Mouse (Mus musculus) ES-Bruce4 (cell line): ENCODE results near the gene Hhipl1. TPM values are rescaled to one million over a fixed set of nuclear protein-coding genes. Genes with fewer than 3 reads are reported as not detected.

Experiments
- H3K27ac ChIP-seq: 2 replicates; pipeline ENCODE4 v1.5.1; 2012; ENCODE audit warnings: low read length, inconsistent platforms; ENCODE audit not compliant: insufficient read depth
- H3K27me3 ChIP-seq: 2 replicates; pipeline ENCODE4 v1.6.1; 2012; ENCODE audit warnings: mild to moderate bottlenecking, low read length, inconsistent platforms; ENCODE audit not compliant: control insufficient read depth, poor library complexity, insufficient read depth, severe bottlenecking
- H3K36me3 ChIP-seq: 2 replicates; pipeline ENCODE4 v1.6.1; 2012; ENCODE audit warnings: inconsistent platforms, mild to moderate bottlenecking, low read length, moderate library complexity; ENCODE audit not compliant: control insufficient read depth, poor library complexity, insufficient read depth, severe bottlenecking
- H3K4me1 ChIP-seq: one replicate; pipeline ENCODE4 v1.8.1; 2011; ENCODE audit warnings: low read length; ENCODE audit not compliant: control insufficient read depth, insufficient read depth
- H3K4me3 ChIP-seq: 2 replicates; pipeline ENCODE4 v1.5.1; 2011; ENCODE audit warnings: low read depth, mild to moderate bottlenecking, low read length
- H3K9ac ChIP-seq: 2 replicates; pipeline ENCODE4 v1.6.1; 2012; ENCODE audit warnings: low read depth, mild to moderate bottlenecking, inconsistent platforms; ENCODE audit not compliant: poor library complexity, severe bottlenecking
- H3K9me3 ChIP-seq: replicated peaks from 2 replicates; pipeline ENCODE4 v1.6.1; 2012; ENCODE audit warnings: mild to moderate bottlenecking, low read length, inconsistent platforms; ENCODE audit not compliant: control insufficient read depth, poor library complexity, insufficient read depth, severe bottlenecking
- CTCF ChIP-seq: IDR thresholded peaks from one replicate; pipeline ENCODE4 v1.8.1; 2011; ENCODE audit warnings: low read depth, low read length
- EP300 ChIP-seq: IDR thresholded peaks from 2 replicates; pipeline ENCODE4 v1.6.1; 2011; ENCODE audit warnings: low read depth, low read length; ENCODE audit not compliant: insufficient read depth
- POLR2A ChIP-seq: IDR thresholded peaks from one replicate; pipeline ENCODE4 v1.8.1; 2011; ENCODE audit warnings: low read length; ENCODE audit not compliant: insufficient read depth
- polyA plus RNA-seq: library from polyadenylated mRNA; stranded (reverse); fragments of >200 nt; gene quantifications from 2 replicates; pipeline ENCODE4 v1.2.4, GENCODE M21; 2011; ENCODE audit warnings: low read depth; ENCODE audit not compliant: missing spikeins, insufficient read depth, insufficient read length

Hhipl1 gene
- 0.82 and 1.1 TPM in 2 replicates for polyA plus RNA-seq

DNA sequence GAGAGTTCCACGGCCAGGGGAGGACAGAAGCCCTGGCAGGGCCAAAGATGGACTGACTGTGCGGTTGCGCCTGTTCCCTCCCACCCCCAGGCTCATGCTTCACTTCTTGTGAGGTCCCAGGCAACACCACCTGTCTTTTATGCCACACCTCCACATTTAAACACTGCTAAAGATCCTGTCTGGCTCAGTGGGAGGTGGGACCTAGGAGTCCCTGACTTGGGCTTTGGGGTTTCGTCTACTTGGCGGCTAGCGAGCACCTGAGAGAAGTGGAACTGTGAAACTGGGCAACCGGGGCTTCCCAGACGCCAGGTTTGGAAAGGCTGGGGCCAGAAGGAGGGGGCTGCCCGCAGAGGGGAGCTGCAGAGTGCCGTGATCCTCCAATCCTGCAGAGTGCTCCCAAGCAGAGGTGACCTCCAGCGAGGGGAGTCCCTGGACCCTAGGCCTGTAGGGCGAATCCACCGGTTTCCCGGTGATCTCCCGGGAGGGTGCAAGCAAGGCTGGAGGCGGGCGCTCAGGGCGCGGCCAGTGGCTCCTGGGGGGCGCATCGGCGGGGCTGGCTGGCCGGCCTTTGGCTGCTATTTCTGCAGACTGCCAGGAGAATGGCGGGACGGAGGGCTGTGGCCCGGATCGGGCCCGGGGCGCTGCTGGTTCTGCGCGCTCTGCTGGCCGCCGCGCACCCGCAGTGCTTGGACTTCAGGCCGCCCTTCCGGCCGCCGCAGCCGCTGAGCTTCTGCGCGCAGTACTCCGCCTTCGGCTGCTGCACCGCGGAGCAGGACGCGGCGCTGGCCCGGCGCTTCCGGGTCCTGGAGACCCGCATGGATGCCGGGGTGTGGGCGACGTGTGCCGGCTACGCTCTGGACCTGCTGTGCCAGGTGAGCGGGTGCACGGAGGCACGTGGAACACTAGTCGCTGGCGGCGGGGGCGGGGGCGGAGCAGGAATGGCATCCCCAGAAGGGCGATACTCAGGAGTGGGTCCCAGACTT is at the start of gene Hhipl1:
Hhipl1 (plus strand) TSS at position 459 of the 983 bp plus-strand sequence.
- no peak within 1 kb of the TSS for H3K27ac ChIP-seq
- no peaks in the 10 kb centered on the region for H3K27me3 ChIP-seq
- peak within 1 kb of the TSS; percentile 47 for H3K9ac ChIP-seq

GRCm38 (mm10) chr12:108256734-108257133 is 49.3 kb upstream of the Hhipl1 start:
- H3K27ac ChIP-seq: no peak overlapping the region
- H3K9me3 ChIP-seq: no peaks in the 10 kb centered on the region
- no peak overlapping the region for H3K4me3 ChIP-seq
- no peak overlapping the region for H3K9ac ChIP-seq
- peaks cover 11% of the 10 kb centered on the region for H3K4me1 ChIP-seq
- no peaks in the 10 kb centered on the region for H3K36me3 ChIP-seq
- no peaks in the 10 kb centered on the region for H3K27me3 ChIP-seq
- TF ChIP-seq POLR2A (no peak), EP300 (no peak), CTCF (no peak)

More for the DNA sequence above, at the start of gene Hhipl1:
- Histone ChIP-seq H3K4me1 (peaks cover 2% of the 10 kb centered on the region), H3K36me3 (no peaks in the 10 kb centered on the region), H3K9me3 (no peaks in the 10 kb centered on the region), H3K4me3 (peak within 1 kb of the TSS; percentile 57)
- TF ChIP-seq CTCF (no peak), EP300 (no peak), POLR2A (no peak)

- H3K4me1 ChIP-seq: peaks cover 11% of the 10 kb centered on the region
- TF ChIP-seq CTCF (no peak), POLR2A (no peak), EP300 (no peak)
These were observed 46.6 kb upstream of the Hhipl1 start for GRCm38 (mm10) chr12:108259322-108260049.

DNA sequence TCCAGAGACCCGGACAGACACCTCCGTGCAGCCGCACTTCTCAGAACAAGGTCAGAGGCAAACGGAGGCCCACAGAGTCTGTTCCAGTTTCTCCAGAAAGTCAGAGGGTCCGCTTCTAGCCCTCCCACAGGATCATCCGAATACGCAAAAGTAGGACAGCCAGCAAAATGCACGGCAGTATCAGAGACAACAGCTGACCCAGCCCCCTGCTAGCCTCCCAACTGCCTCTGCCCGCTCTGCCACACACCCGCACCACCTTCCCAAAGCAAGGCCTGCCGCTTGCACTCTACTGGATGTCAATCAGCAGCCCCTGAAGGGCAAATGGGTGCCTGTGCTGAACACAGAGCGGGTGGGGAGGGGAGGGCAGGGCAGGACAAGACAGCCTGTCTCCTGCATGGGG is 45.1 kb upstream of the Hhipl1 start:
- Histone ChIP-seq H3K4me3 (no peak overlapping the region), H3K27ac (no peak overlapping the region)

More at GRCm38 (mm10) chr12:108259322-108260049, 46.6 kb upstream of the Hhipl1 start:
- no peaks in the 10 kb centered on the region for H3K27me3 ChIP-seq
- H3K9ac ChIP-seq: no peak overlapping the region
- H3K9me3 ChIP-seq: no peaks in the 10 kb centered on the region
- H3K27ac ChIP-seq: no peak overlapping the region
- H3K4me3 ChIP-seq: no peak overlapping the region
- H3K36me3 ChIP-seq: no peaks in the 10 kb centered on the region

DNA sequence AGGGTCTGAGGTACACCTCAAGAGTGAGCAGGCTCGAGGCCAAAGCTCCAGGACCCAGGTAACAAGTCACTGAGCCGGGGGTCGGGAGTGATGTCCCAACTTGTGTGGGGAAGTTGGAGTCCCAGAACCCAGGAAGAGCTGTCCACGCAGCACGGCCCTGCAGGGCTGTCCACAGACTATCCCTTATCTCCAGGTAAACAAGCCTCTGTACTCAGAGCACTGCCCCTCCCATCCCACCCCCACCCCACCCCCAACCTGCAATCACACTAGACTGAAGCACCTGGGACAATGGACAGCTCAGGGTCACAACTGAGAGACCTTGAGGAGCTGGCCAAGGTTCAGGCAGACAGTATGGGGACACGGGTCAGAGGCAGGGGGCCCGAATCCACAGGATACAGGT is 41.2 kb upstream of the Hhipl1 start:
- Histone ChIP-seq H3K9me3 (no peaks in the 10 kb centered on the region), H3K36me3 (no peaks in the 10 kb centered on the region), H3K27me3 (no peaks in the 10 kb centered on the region), H3K27ac (no peak overlapping the region), H3K4me3 (no peak overlapping the region), H3K4me1 (peaks cover 5% of the 10 kb centered on the region), H3K9ac (no peak overlapping the region)
- no peak for TF ChIP-seq EP300
- no peak for TF ChIP-seq POLR2A
- no peak for TF ChIP-seq CTCF

More for the DNA sequence above, 45.1 kb upstream of the Hhipl1 start:
- TF ChIP-seq POLR2A: no peak
- no peaks in the 10 kb centered on the region for H3K9me3 ChIP-seq
- no peak overlapping the region for H3K9ac ChIP-seq
- no peaks in the 10 kb centered on the region for H3K36me3 ChIP-seq
- H3K27me3 ChIP-seq: no peaks in the 10 kb centered on the region
- peaks cover 7% of the 10 kb centered on the region for H3K4me1 ChIP-seq
